Mouse (Mus musculus) liver, embryonic 14.5 days (tissue): Measurements from ENCODE around the gene 1810043G02Rik. TPM values are rescaled to one million over a fixed set of nuclear protein-coding genes. Genes with fewer than 3 reads are reported as not detected.

ENCODE experiments used
- ATAC-seq: fragments of 200-750 bp; cut with Nextera tagmentation; 2 replicates; pipeline ENCODE4 v1.8.0; 2017; ENCODE audit warnings: moderate number of reproducible peaks, mild to moderate bottlenecking, moderate library complexity; ENCODE audit not compliant: insufficient read depth
- DNase-seq, 3 experiments: peaks; one replicate each; pipeline ENCODE4 v3.0.0-alpha.2; 2012 to 2013; ENCODE audit warnings: low read depth in 3 of 3, low spot score in 3 of 3
- H3K27ac ChIP-seq: fragments of 300-500 bp; sonication (generic); 2 replicates; pipeline ENCODE4 v1.5.1; 2014; ENCODE audit warnings: moderate library complexity, mild to moderate bottlenecking, control low read depth, inconsistent platforms
- H3K27me3 ChIP-seq: fragments of 300-500 bp; sonication (generic); 2 replicates; pipeline ENCODE4 v1.6.1; 2014; ENCODE audit warnings: mild to moderate bottlenecking, low read length, moderate library complexity; ENCODE audit not compliant: control insufficient read depth, insufficient read depth
- H3K36me3 ChIP-seq: fragments of 300-500 bp; sonication (generic); replicated peaks from 2 replicates; pipeline ENCODE4 v1.6.1; 2014; ENCODE audit warnings: low read depth; ENCODE audit not compliant: control insufficient read depth, insufficient read depth
- H3K4me1 ChIP-seq, 2 experiments: fragments of 200-500 bp in 1 of 2; fragments of 300-500 bp in 1 of 2; sonication (generic) in 1 of 2; replicated peaks; 2 replicates each; pipeline ENCODE4 v1.6.1; 2012 to 2014; ENCODE audit warnings: antibody characterized with exemption in 1 of 2, inconsistent platforms in 1 of 2, low read length in 1 of 2; ENCODE audit not compliant: control insufficient read depth in 2 of 2, insufficient read depth in 2 of 2
- H3K4me2 ChIP-seq: fragments of 300-500 bp; sonication (generic); 2 replicates; pipeline ENCODE4 v1.6.1; 2014; ENCODE audit warnings: low read depth, mild to moderate bottlenecking, control low read depth, moderate library complexity
- H3K4me3 ChIP-seq, 2 experiments: fragments of 200-500 bp in 1 of 2; fragments of 300-500 bp in 1 of 2; sonication (generic) in 1 of 2; 2 replicates each; pipeline ENCODE4 v1.5.1; 2012 to 2014; ENCODE audit warnings: low read depth in 2 of 2, low read length in 2 of 2, mild to moderate bottlenecking in 2 of 2, control low read depth in 1 of 2, inconsistent platforms in 1 of 2, moderate library complexity in 1 of 2; ENCODE audit not compliant: insufficient read depth in 1 of 2
- H3K9ac ChIP-seq: fragments of 300-500 bp; sonication (generic); replicated peaks from 2 replicates; pipeline ENCODE4 v1.6.1; 2014; ENCODE audit warnings: mild to moderate bottlenecking, control low read depth, moderate library complexity
- H3K9me3 ChIP-seq: fragments of 300-500 bp; sonication (generic); 2 replicates; pipeline ENCODE4 v1.6.1; 2016; ENCODE audit warnings: low read length, mixed read lengths; ENCODE audit not compliant: control insufficient read depth
- CTCF ChIP-seq: IDR thresholded peaks from 2 replicates; pipeline ENCODE4 v1.5.1; 2016; ENCODE audit warnings: antibody characterized with exemption, low read depth, control low read depth
- EP300 ChIP-seq: IDR thresholded peaks from 2 replicates; pipeline ENCODE4 v1.6.1; 2016; ENCODE audit warnings: antibody characterized with exemption, low read depth
- WGBS: fragments of 180-500 bp; shearing (Covaris S2); extraction: QIAGEN DNeasy Blood & Tissue Kit; methylation state at CpG from one replicate; pipeline ENCODE4 v1.1.7; 2014; ENCODE audit not compliant: insufficient replicate concordance; 5-methylcytosine and 5-hydroxymethylcytosine counted together
- polyA plus RNA-seq, 2 experiments: library from polyadenylated mRNA; depleted of rRNA in 1 of 2; stranded (reverse) in 1 of 2; unstranded in 1 of 2; fragments of >200 nt; fragmentation: Nextera tagmentation in 1 of 2; extraction: Ambion mirVana in 1 of 2; gene quantifications; 2 replicates each; pipeline versions ENCODE4 v1.2.1 to v1.2.3; 2012 to 2014

1810043G02Rik gene
- polyA plus RNA-seq, 2 experiments, result 4.5 TPM

- 42% methylated on average over 5 of the region's 5 CpGs for WGBS
- H3K27ac ChIP-seq, result no peak overlapping the region
- H3K9ac ChIP-seq, result no peak overlapping the region
- H3K4me3 ChIP-seq, result no peak overlapping the region
- peaks cover 11% of the 10 kb centered on the region for H3K27me3 ChIP-seq
- H3K9me3 ChIP-seq, result no peaks in the 10 kb centered on the region
- no peak for DNase-seq
- H3K4me1 ChIP-seq, result peaks cover 4 to 16% of the 10 kb centered on the region in 2 experiments
- TF ChIP-seq EP300 (no peak), CTCF (no peak)
- no peak for ATAC-seq
- H3K36me3 ChIP-seq, result no peaks in the 10 kb centered on the region
- no peak overlapping the region for H3K4me2 ChIP-seq
Measured at GRCm38 (mm10) chr10:77974323-77974722, 4.0 kb upstream of the 1810043G02Rik start.

GRCm38 (mm10) chr10:77974811-77975210 lies 3.5 kb upstream of the 1810043G02Rik start:
- Histone ChIP-seq H3K27me3 (peaks cover 6% of the 10 kb centered on the region; the same call in 1 of the 2 replicates), H3K4me3 (no peak overlapping the region), H3K27ac (no peak overlapping the region), H3K9ac (no peak overlapping the region), H3K9me3 (no peaks in the 10 kb centered on the region), H3K36me3 (no peaks in the 10 kb centered on the region), H3K4me1 (peaks cover 4 to 16% of the 10 kb centered on the region in 2 experiments), H3K4me2 (no peak overlapping the region)
- DNase-seq (no peak), ATAC-seq (no peak)
- TF ChIP-seq CTCF (no peak), EP300 (no peak)
- 50% methylated on average over 5 of the region's 5 CpGs for WGBS

- H3K9ac ChIP-seq, result no peak overlapping the region
- WGBS, result 15% methylated on average over 4 of the region's 4 CpGs
- no peaks in the 10 kb centered on the region for H3K36me3 ChIP-seq
- no peaks in the 10 kb centered on the region for H3K9me3 ChIP-seq
- ATAC-seq, result no peak
- DNase-seq, result no peak
- no peak overlapping the region for H3K27ac ChIP-seq
- H3K27me3 ChIP-seq, result 0 out of 2 replicates have a peak, but pooled peaks cover under 1% of the 10 kb centered on the region
- no peak for TF ChIP-seq EP300
- TF ChIP-seq CTCF, result no peak
- no peak overlapping the region for H3K4me3 ChIP-seq
- H3K4me1 ChIP-seq, result peaks cover 4 to 16% of the 10 kb centered on the region in 2 experiments
- no peak overlapping the region for H3K4me2 ChIP-seq
Measured at GRCm38 (mm10) chr10:77975653-77976052, 2.7 kb upstream of the 1810043G02Rik start.

- Histone ChIP-seq H3K4me1 (peaks cover 4 to 16% of the 10 kb centered on the region in 2 experiments), H3K36me3 (no peaks in the 10 kb centered on the region), H3K27me3 (no peaks in the 10 kb centered on the region), H3K4me3 (no peak overlapping the region), H3K9me3 (no peaks in the 10 kb centered on the region), H3K27ac (no peak overlapping the region), H3K9ac (no peak overlapping the region), H3K4me2 (no peak overlapping the region)
- WGBS, result 54% methylated on average over 8 of the region's 8 CpGs
- ATAC-seq (no peak), DNase-seq (no peak)
- TF ChIP-seq CTCF (no peak), EP300 (no peak)
Measured at GRCm38 (mm10) chr10:77976458-77977150, 1.7 kb upstream of the 1810043G02Rik start.

GRCm38 (mm10) chr10:77984660-77985059 lies 6.3 kb downstream of the 1810043G02Rik start:
- DNase-seq (peak; percentile 64 to 67 (median 64)), ATAC-seq (peak; percentile 44; the same call in 1 of the 2 replicates)
- Histone ChIP-seq H3K27me3 (no peaks in the 10 kb centered on the region), H3K4me1 (no peaks in the 10 kb centered on the region), H3K36me3 (peaks cover 21% of the 10 kb centered on the region), H3K4me2 (no peak overlapping the region), H3K4me3 (no peak overlapping the region), H3K9ac (no peak overlapping the region), H3K9me3 (no peaks in the 10 kb centered on the region), H3K27ac (no peak overlapping the region)
- TF ChIP-seq CTCF (peak; percentile 96), EP300 (no peak)
- WGBS, result 2% methylated on average over 4 of the region's 4 CpGs
